Mouse (Mus musculus): Measurements from ENCODE around the gene Msh5. TPM values are rescaled to one million over a fixed set of nuclear protein-coding genes. Genes with fewer than 3 reads are reported as not detected.

The Msh5 gene
- total and polyA plus RNA-seq, 3 experiments = 26.3 to 29.0 TPM; not detected in 1

- peak overlapping the region; percentile 99 for H3K27ac ChIP-seq (ENCODE audit: control insufficient read depth, low read depth, low read length)
- H3K9ac ChIP-seq (ENCODE audit: control insufficient read depth, low read depth, low read length, poor library complexity, severe bottlenecking) = peak overlapping the region; percentile 100
- H3K4me3 ChIP-seq (ENCODE audit: control insufficient read depth in 1 of 2, insufficient read depth in 1 of 2, low read depth in 2 of 2, low read length in 2 of 2) = peak overlapping the region; percentile 64 to 89
- H3K4me1 ChIP-seq (ENCODE audit: control insufficient read depth in 1 of 2, insufficient read depth in 2 of 2, low read length in 2 of 2) = peaks cover 0 to 5% of the 10 kb centered on the region in 2 experiments; a peak in 2 of 4 replicates
- H3K79me2 ChIP-seq (ENCODE audit: control insufficient read depth, insufficient read depth, low read length, poor library complexity) = peaks cover 79% of the 10 kb centered on the region
- 0 out of 2 replicates have a peak, but pooled peaks have one; percentile 17 for TF ChIP-seq MAX (IDR thresholded peaks at IDR 0.05; ENCODE audit: low read length)
- TF ChIP-seq ETS1 (IDR thresholded peaks at IDR 0.05; ENCODE audit: low read depth, low read length) = peak; percentile 26; the same call in 1 of the 2 replicates
- TF ChIP-seq KAT2A (conservative IDR thresholded peaks at IDR 0.05; ENCODE audit: low read depth, low read length) = peak; percentile 21; the same call in 1 of the 2 replicates
- TF ChIP-seq POLR2A (IDR thresholded peaks at IDR 0.05; ENCODE audit: control insufficient read depth in 1 of 2, insufficient read depth in 1 of 2, low read depth in 1 of 2, low read length in 2 of 2, poor library complexity in 1 of 2) = peak in 1 of 2 experiments; percentile 50; a peak in 1 of 4 replicates
- TF ChIP-seq TBP (IDR thresholded peaks at IDR 0.05; ENCODE audit: low read depth, low read length) = peak; percentile 48; the same call in 1 of the 2 replicates
- no peak for TF ChIP-seq USF2 (IDR thresholded peaks at IDR 0.05; ENCODE audit: borderline replicate concordance in 1 of 2, insufficient read depth in 1 of 2, low read depth in 1 of 2, low read length in 2 of 2)
- TF ChIP-seq ELF1 (IDR thresholded peaks at IDR 0.05; ENCODE audit: low read depth, low read length) = no peak
- no peak for TF ChIP-seq SMC3 (IDR thresholded peaks at IDR 0.05; ENCODE audit: low read depth, low read length)
- TF ChIP-seq HCFC1 (IDR thresholded peaks at IDR 0.05; ENCODE audit: low read depth, low read length) = 0 out of 2 replicates have a peak, but pooled peaks have one; percentile 11
- TF ChIP-seq SIN3A (IDR thresholded peaks at IDR 0.05; ENCODE audit: low read length) = peak; percentile 37; the same call in 1 of the 2 replicates
- TF ChIP-seq BHLHE40 (IDR thresholded peaks at IDR 0.05; ENCODE audit: borderline replicate concordance, low read depth, low read length) = peak; percentile 35; the same call in 1 of the 2 replicates
- TF ChIP-seq CHD1 (IDR thresholded peaks at IDR 0.05; ENCODE audit: low read depth, low read length) = peak; percentile 24; the same call in 1 of the 2 replicates
- peak; percentile 66 for DNase-seq (ENCODE audit: low read depth, low spot score)
- no peaks in the 10 kb centered on the region for H3K27me3 ChIP-seq (ENCODE audit: control insufficient read depth in 1 of 2, insufficient read depth in 2 of 2, low read length in 2 of 2)
- H3K9me3 ChIP-seq (replicated peaks; ENCODE audit: insufficient read depth, low read length) = no peaks in the 10 kb centered on the region
- peaks cover 0 to 7% of the 10 kb centered on the region in 2 experiments; a peak in 3 of 4 replicates for H3K36me3 ChIP-seq (ENCODE audit: control insufficient read depth in 1 of 2, insufficient read depth in 2 of 2, low read length in 2 of 2)
Measured at GRCm38 (mm10) chr17:35001452-35002152, 44.9 kb downstream of the Msh5 start.

GRCm38 (mm10) chr17:35000717-35001451 is 45.7 kb downstream of the Msh5 start, which contains the start of gene Vars:
Gene Vars, plus strand, starts transcription at chr17:35000987.
- Histone ChIP-seq H3K4me1 (ENCODE audit: control insufficient read depth in 1 of 2, insufficient read depth in 2 of 2, low read length in 2 of 2) (peaks cover 0 to 4% of the 10 kb centered on the region in 2 experiments; a peak in 1 of 4 replicates), H3K9ac (ENCODE audit: control insufficient read depth, low read depth, low read length, poor library complexity, severe bottlenecking) (peak within 1 kb of the TSS; percentile 100), H3K9me3 (replicated peaks; ENCODE audit: insufficient read depth, low read length) (no peaks in the 10 kb centered on the region), H3K27me3 (ENCODE audit: control insufficient read depth in 1 of 2, insufficient read depth in 2 of 2, low read length in 2 of 2) (no peaks in the 10 kb centered on the region), H3K27ac (ENCODE audit: control insufficient read depth, low read depth, low read length) (peak within 1 kb of the TSS; percentile 99), H3K36me3 (ENCODE audit: control insufficient read depth in 1 of 2, insufficient read depth in 2 of 2, low read length in 2 of 2) (peaks cover 0 to 7% of the 10 kb centered on the region in 2 experiments; a peak in 3 of 4 replicates), H3K4me3 (ENCODE audit: control insufficient read depth in 1 of 2, insufficient read depth in 1 of 2, low read depth in 2 of 2, low read length in 2 of 2) (peak within 1 kb of the TSS; percentile 70 to 89), H3K79me2 (ENCODE audit: control insufficient read depth, insufficient read depth, low read length, poor library complexity) (peaks cover 79% of the 10 kb centered on the region)
- TF ChIP-seq MAX (IDR thresholded peaks at IDR 0.05; ENCODE audit: low read length) (peak; percentile 80), ZC3H11A (IDR thresholded peaks at IDR 0.05; ENCODE audit: low read depth, low read length) (no peak), NRF1 (IDR thresholded peaks at IDR 0.05; ENCODE audit: insufficient read depth, low read depth, low read length, poor library complexity, severe bottlenecking) (peak; percentile 31; the same call in 1 of the 2 replicates), NELFE (IDR thresholded peaks at IDR 0.05; ENCODE audit: low read depth, low read length) (peak; percentile 47), TAL1 (IDR thresholded peaks at IDR 0.05; ENCODE audit: low read length) (no peak), USF1 (IDR thresholded peaks at IDR 0.05; ENCODE audit: low read depth, low read length) (peak; percentile 34; the same call in 1 of the 2 replicates), ELF1 (IDR thresholded peaks at IDR 0.05; ENCODE audit: low read depth, low read length) (0 out of 2 replicates have a peak, but pooled peaks have one; percentile 31), HCFC1 (IDR thresholded peaks at IDR 0.05; ENCODE audit: low read depth, low read length) (peak; percentile 39; the same call in 1 of the 2 replicates), TBP (IDR thresholded peaks at IDR 0.05; ENCODE audit: low read depth, low read length) (0 out of 2 replicates have a peak, but pooled peaks have one; percentile 2), TCF12 (IDR thresholded peaks at IDR 0.05; ENCODE audit: low read depth, low read length) (0 out of 2 replicates have a peak, but pooled peaks have one; percentile 62), RAD21 (IDR thresholded peaks at IDR 0.05; ENCODE audit: low read depth, low read length) (no peak), MXI1 (IDR thresholded peaks at IDR 0.05; ENCODE audit: low read depth, low read length) (peak; percentile 76), E2F4 (IDR thresholded peaks at IDR 0.05; ENCODE audit: borderline replicate concordance, low read depth, low read length) (peak; percentile 75; the same call in 1 of the 2 replicates), ZKSCAN1 (IDR thresholded peaks at IDR 0.05; ENCODE audit: low read depth, low read length) (no peak), GABPA (IDR thresholded peaks at IDR 0.05; ENCODE audit: low read depth, low read length) (no peak), EP300 (IDR thresholded peaks at IDR 0.05; ENCODE audit: low read depth in 1 of 2, low read length in 2 of 2) (no peak), POLR2A (IDR thresholded peaks at IDR 0.05; ENCODE audit: control insufficient read depth in 1 of 2, insufficient read depth in 1 of 2, low read depth in 1 of 2, low read length in 2 of 2, poor library complexity in 1 of 2) (peak in 1 of 2 experiments; percentile 56; a peak in 1 of 4 replicates)
- DNase-seq (ENCODE audit: low read depth, low spot score) = peak; percentile 83

Data from MEL (cell line).